Mouse (Mus musculus) hindbrain, embryonic 11.5 days (tissue): Measurements from ENCODE around the gene Atf1. TPM values are rescaled to one million over a fixed set of nuclear protein-coding genes. Genes with fewer than 3 reads are reported as not detected.

ENCODE experiments used
- ATAC-seq: fragments of 200-750 bp; cut with Nextera tagmentation; 2 replicates; pipeline ENCODE4 v1.8.0; 2017; ENCODE audit warnings: mild to moderate bottlenecking, moderate TSS enrichment, moderate library complexity; ENCODE audit not compliant: low FRiP score
- DNase-seq: peaks from one replicate; pipeline ENCODE4 v3.0.0-alpha.2; 2015; ENCODE audit warnings: low spot score
- H3K27ac ChIP-seq: fragments of 300-500 bp; sonication (generic); 2 replicates; pipeline ENCODE4 v1.5.1; 2014; ENCODE audit warnings: mild to moderate bottlenecking, low read depth, low read length
- H3K27me3 ChIP-seq: fragments of 300-500 bp; sonication (generic); 2 replicates; pipeline ENCODE4 v1.6.1; 2014; ENCODE audit warnings: mild to moderate bottlenecking, low read length, moderate library complexity, mixed read lengths; ENCODE audit not compliant: control insufficient read depth, insufficient read depth
- H3K36me3 ChIP-seq: fragments of 300-500 bp; sonication (generic); 2 replicates; pipeline ENCODE4 v1.6.1; 2014; ENCODE audit warnings: mild to moderate bottlenecking, low read length, moderate library complexity, mixed read lengths; ENCODE audit not compliant: control insufficient read depth, insufficient read depth
- H3K4me1 ChIP-seq: fragments of 300-500 bp; sonication (generic); replicated peaks from 2 replicates; pipeline ENCODE4 v1.6.1; 2014; ENCODE audit warnings: low read length, mixed read lengths; ENCODE audit not compliant: control insufficient read depth, insufficient read depth
- H3K4me2 ChIP-seq: fragments of 300-500 bp; sonication (generic); replicated peaks from 2 replicates; pipeline ENCODE4 v1.6.1; 2014; ENCODE audit warnings: mild to moderate bottlenecking, low read depth, low read length
- H3K4me3 ChIP-seq: fragments of 300-500 bp; sonication (generic); 2 replicates; pipeline ENCODE4 v1.5.1; 2014; ENCODE audit warnings: low read depth, low read length
- H3K9ac ChIP-seq: fragments of 300-500 bp; sonication (generic); 2 replicates; pipeline ENCODE4 v1.6.1; 2014; ENCODE audit warnings: low read depth, low read length
- H3K9me3 ChIP-seq: fragments of 300-500 bp; sonication (generic); 2 replicates; pipeline ENCODE4 v1.6.1; 2016; ENCODE audit warnings: low read length; ENCODE audit not compliant: control insufficient read depth
- WGBS: fragments of 180-500 bp; shearing (Covaris S2); extraction: QIAGEN DNeasy Blood & Tissue Kit; methylation state at CpG from one replicate; pipeline ENCODE4 v1.1.7; 2014; 5-methylcytosine and 5-hydroxymethylcytosine counted together
- polyA plus RNA-seq: library from polyadenylated mRNA; unstranded; fragments of >200 nt; fragmentation: Nextera tagmentation; extraction: Ambion mirVana; gene quantifications from 2 replicates; pipeline ENCODE4 v1.2.1, GENCODE M21; 2014

Atf1 gene
- polyA plus RNA-seq, 1 experiment from 2014 or later, result 35.5 TPM

DNA sequence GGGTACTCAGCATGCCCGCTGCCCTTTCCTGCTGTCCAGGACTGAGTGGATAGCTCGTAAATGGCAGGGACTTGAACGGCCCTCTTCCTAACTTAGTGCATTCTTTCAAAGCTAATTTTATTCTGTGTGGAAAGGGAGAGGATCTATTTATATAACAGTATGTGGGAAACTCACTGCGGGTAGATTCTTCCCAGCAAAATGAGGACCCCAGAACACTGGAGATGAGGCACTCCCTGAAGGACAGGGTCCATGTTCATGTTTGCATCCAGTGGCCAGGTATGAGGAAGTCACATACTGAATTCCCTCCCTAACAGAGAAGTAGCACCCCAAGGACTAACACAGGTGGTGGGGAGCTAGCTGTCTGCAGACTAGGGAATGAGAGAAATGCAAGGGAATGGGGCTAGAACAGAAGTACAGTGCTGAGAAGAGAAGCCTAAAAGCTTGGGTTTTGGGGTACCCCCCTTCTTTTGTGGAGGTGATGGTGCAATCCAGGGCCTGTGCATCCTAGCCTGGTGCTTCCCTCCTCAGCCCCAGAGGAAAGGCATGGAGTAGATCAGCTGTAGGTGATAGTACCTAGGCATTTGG lies 25.1 kb upstream of the Atf1 start:
- H3K36me3 ChIP-seq, result 0 out of 2 replicates have a peak, but pooled peaks cover 13% of the 10 kb centered on the region
- 89% methylated on average over 4 of the region's 4 CpGs for WGBS
- ATAC-seq, result no peak

DNA sequence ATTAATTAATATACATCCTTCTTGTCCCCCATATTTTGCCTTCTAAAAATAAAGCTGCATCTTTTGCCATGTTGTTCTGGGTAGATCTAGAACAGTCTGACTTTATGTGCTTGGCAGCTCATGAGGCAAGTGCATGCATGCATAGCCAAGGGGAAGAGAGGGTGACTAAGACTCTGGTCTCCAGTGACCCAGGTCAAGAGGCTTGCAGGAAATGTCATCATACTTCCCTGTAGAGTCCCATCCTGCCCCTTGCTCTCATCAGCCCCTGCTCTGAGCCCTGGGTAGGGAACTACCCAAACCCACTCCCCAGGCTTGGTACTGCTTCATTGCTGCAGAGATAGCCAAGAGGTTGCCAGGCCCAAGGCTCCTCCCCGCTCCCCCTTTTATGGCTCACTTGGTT lies 23.0 kb upstream of the Atf1 start:
- WGBS, result 100% methylated on average over 1 of the region's 1 CpGs
- peaks cover 15% of the 10 kb centered on the region; the same call in 1 of the 2 replicates for H3K36me3 ChIP-seq
- ATAC-seq, result no peak

More for the DNA sequence above, 25.1 kb upstream of the Atf1 start:
- DNase-seq, result no peak
- Histone ChIP-seq H3K27ac (no peak overlapping the region), H3K9me3 (no peaks in the 10 kb centered on the region), H3K27me3 (no peaks in the 10 kb centered on the region), H3K4me2 (no peak overlapping the region), H3K4me3 (no peak overlapping the region), H3K4me1 (no peaks in the 10 kb centered on the region), H3K9ac (no peak overlapping the region)

DNA sequence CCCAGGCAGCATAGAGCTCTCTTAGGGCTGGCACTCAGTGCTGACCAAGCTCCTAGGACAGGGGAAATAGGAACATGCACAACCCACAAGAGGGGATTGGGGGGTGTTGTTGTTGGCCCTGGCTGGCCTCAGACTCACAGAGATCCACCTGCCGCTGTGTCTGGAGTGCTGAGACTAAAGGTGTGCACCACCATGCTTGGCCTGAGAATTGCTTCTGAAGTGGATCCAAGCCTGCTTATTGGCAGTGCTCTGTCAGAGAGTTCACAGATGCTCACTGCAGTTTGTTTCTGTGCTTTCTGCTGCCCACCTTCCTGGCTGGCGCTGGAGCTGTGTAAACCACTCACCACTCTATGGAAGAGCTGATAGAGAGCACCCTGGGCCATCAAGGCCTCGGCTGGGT lies 17.6 kb upstream of the Atf1 start:
- no peaks in the 10 kb centered on the region for H3K4me1 ChIP-seq
- no peak overlapping the region for H3K4me2 ChIP-seq
- H3K4me3 ChIP-seq, result no peak overlapping the region
- no peak overlapping the region for H3K9ac ChIP-seq
- H3K27me3 ChIP-seq, result no peaks in the 10 kb centered on the region
- H3K27ac ChIP-seq, result no peak overlapping the region
- 98% methylated on average over 3 of the region's 3 CpGs for WGBS
- H3K36me3 ChIP-seq, result peaks cover 28% of the 10 kb centered on the region
- no peak for ATAC-seq
- no peak for DNase-seq
- H3K9me3 ChIP-seq, result no peaks in the 10 kb centered on the region

More for the DNA sequence above, 23.0 kb upstream of the Atf1 start:
- H3K27ac ChIP-seq, result no peak overlapping the region
- DNase-seq, result no peak
- H3K27me3 ChIP-seq, result no peaks in the 10 kb centered on the region
- H3K4me2 ChIP-seq, result no peak overlapping the region
- no peak overlapping the region for H3K4me3 ChIP-seq
- H3K9me3 ChIP-seq, result no peaks in the 10 kb centered on the region
- H3K4me1 ChIP-seq, result no peaks in the 10 kb centered on the region
- no peak overlapping the region for H3K9ac ChIP-seq

DNA sequence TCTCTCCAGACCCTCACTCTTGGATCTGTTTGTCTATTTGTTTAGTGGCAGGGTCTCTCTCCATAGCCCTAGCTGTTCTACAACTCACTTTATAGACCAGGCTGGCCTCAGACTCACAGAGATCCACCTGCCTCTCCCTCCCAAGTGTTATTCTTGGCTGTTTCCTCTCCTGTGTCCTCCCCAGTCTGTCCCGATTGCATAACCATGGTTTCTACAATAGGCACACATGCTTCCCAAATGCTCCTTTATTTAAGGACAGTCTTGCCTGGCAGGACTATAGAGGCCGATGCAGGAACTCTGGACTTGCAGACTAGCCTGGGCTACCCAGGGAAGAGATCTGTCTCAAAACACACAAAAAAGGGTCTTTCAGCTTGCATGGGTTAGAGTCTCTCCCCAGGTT lies 14.3 kb upstream of the Atf1 start:
- Histone ChIP-seq H3K9me3 (no peaks in the 10 kb centered on the region), H3K4me3 (no peak overlapping the region), H3K9ac (no peak overlapping the region), H3K27me3 (no peaks in the 10 kb centered on the region), H3K4me1 (no peaks in the 10 kb centered on the region), H3K27ac (no peak overlapping the region), H3K4me2 (no peak overlapping the region), H3K36me3 (peaks cover 22% of the 10 kb centered on the region)
- whole genome bisulfite sequencing, result 95% methylated on average over 2 of the region's 2 CpGs
- ATAC-seq (no peak), DNase-seq (no peak)

DNA sequence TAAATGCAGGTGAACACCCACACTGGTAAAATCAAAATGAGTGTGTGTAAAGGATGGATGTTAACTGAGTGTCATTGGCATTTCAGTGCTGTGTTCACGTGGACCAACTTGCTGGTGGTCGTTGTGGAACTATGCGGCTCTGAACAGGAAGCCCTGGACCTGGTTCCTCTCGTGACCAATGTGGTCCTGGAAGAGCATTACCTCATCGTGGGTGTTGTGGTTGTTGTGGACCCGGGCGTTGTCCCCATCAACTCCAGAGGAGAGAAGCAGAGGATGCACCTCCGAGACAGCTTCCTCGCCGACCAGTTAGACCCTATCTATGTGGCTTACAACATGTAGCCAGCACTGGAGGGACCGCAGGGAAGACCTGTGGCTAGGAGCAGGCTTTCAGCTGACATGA lies 12.5 kb upstream of the Atf1 start:
- DNase-seq (no peak), ATAC-seq (no peak)
- H3K9ac ChIP-seq, result no peak overlapping the region
- no peak overlapping the region for H3K4me3 ChIP-seq
- no peaks in the 10 kb centered on the region for H3K9me3 ChIP-seq
- no peak overlapping the region for H3K27ac ChIP-seq
- H3K4me2 ChIP-seq, result no peak overlapping the region
- no peaks in the 10 kb centered on the region for H3K27me3 ChIP-seq
- WGBS, result 92% methylated on average over 11 of the region's 11 CpGs
- H3K4me1 ChIP-seq, result no peaks in the 10 kb centered on the region
- H3K36me3 ChIP-seq, result peaks cover 14% of the 10 kb centered on the region

DNA sequence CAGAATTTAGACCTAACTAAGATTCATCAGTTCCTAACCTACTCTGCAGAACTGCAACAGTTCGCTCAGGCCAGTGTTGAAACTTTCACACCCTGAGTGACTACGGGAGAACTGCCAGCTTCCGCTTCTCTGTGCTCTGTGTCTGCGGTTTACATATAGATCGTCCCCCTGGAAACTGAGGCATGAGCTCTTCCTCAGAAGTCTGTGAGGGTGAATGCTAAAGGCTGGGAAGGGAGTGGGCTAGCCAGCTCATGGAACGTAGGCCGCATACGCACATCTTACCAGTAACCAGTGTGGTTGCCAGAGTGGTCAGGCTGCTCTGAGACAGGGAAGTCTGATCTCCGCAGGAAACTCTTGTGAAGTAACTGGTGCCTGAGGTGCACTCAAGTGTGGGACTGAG lies 11.4 kb upstream of the Atf1 start:
- H3K4me1 ChIP-seq, result no peaks in the 10 kb centered on the region
- H3K9ac ChIP-seq, result no peak overlapping the region
- no peaks in the 10 kb centered on the region for H3K27me3 ChIP-seq
- peaks cover 10% of the 10 kb centered on the region for H3K36me3 ChIP-seq
- H3K4me2 ChIP-seq, result no peak overlapping the region
- WGBS, result 98% methylated on average over 9 of the region's 9 CpGs
- H3K4me3 ChIP-seq, result no peak overlapping the region
- H3K9me3 ChIP-seq, result no peaks in the 10 kb centered on the region
- DNase-seq (no peak), ATAC-seq (no peak)
- no peak overlapping the region for H3K27ac ChIP-seq

DNA sequence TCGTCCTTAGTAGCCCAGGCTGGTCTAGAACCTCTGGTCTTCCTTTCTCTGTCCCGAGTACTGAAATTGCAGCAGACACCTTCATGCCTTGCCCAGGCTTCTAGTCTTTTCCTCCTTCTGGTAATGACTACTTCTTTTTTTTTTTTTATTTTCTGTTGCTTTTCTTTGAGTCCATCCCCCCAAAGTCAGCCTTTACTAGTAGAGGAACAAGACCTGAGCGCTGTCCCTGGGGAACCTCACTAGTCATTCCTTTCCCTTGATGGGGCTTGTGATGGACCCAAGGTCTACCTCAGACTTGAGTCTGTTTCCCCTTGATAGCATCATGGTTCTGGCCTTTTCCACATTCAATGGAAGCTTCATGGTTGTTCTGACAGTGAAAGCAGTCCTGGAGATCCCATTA lies 9.6 kb upstream of the Atf1 start:
- ATAC-seq (no peak), DNase-seq (no peak)
- Histone ChIP-seq H3K4me1 (no peaks in the 10 kb centered on the region), H3K4me3 (no peak overlapping the region), H3K36me3 (peaks cover 3% of the 10 kb centered on the region), H3K4me2 (no peak overlapping the region), H3K9ac (no peak overlapping the region), H3K9me3 (no peaks in the 10 kb centered on the region), H3K27ac (no peak overlapping the region), H3K27me3 (no peaks in the 10 kb centered on the region)
- 91% methylated on average over 3 of the region's 3 CpGs for WGBS

DNA sequence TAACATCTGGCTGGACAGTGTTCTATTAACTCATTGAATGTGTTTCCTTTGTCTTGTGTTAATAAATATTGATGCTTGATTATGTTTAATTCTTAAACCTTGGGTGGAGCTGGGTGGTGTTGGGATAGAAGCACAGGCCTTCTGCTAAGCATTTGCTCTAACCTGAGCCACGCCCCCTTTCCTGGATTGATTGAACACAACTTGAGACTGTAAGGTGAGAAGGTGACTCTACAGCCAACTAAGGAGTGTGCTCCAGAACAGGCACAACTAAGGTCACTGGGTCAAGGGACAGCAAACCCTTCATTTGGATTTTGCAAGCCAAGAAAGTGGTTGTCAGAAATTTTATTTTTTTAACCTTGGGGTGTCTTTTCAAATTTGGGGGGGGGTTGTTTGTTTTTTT lies 8.2 kb upstream of the Atf1 start:
- ATAC-seq (no peak), DNase-seq (peak; percentile 9)
- Histone ChIP-seq H3K36me3 (no peaks in the 10 kb centered on the region; the same call in 1 of the 2 replicates), H3K9ac (no peak overlapping the region), H3K4me1 (no peaks in the 10 kb centered on the region), H3K27ac (no peak overlapping the region), H3K4me3 (no peak overlapping the region), H3K4me2 (no peak overlapping the region), H3K27me3 (no peaks in the 10 kb centered on the region), H3K9me3 (no peaks in the 10 kb centered on the region)
- WGBS, result 63% methylated on average over 1 of the region's 1 CpGs

DNA sequence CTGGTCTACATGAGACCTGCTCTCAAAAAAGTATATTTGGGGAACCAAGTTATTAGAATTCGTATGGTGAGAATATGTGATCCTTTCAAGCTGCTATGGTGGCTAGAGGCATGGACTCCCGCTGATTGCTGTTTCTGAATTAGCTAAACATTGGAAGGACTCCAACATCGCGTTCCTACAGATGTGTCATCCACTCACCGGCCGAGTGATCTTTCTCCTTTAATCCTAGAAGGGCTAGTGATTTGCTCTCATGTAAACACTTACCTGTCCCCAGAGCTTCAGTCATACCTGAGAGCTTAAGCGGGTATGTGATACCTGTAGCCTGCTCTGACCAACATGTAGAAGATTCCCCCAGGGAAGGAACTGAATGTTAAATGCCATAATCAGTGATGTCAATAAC lies 6.7 kb upstream of the Atf1 start:
- ATAC-seq (no peak), DNase-seq (no peak)
- H3K9ac ChIP-seq, result no peak overlapping the region
- WGBS, result 96% methylated on average over 7 of the region's 7 CpGs
- H3K4me1 ChIP-seq, result no peaks in the 10 kb centered on the region
- no peaks in the 10 kb centered on the region for H3K9me3 ChIP-seq
- no peak overlapping the region for H3K27ac ChIP-seq
- H3K36me3 ChIP-seq, result no peaks in the 10 kb centered on the region
- H3K27me3 ChIP-seq, result no peaks in the 10 kb centered on the region
- H3K4me2 ChIP-seq, result no peak overlapping the region
- no peak overlapping the region for H3K4me3 ChIP-seq
